Mouse (Mus musculus) heart, postnatal 0 days (tissue): ENCODE measurements around the gene Zfp385c. TPM values are rescaled to one million over a fixed set of nuclear protein-coding genes. Genes with fewer than 3 reads are reported as not detected.
A peak's percentile ranks its signal among the peaks of the same experiment; 100 is the strongest.

Source experiments
- ATAC-seq: fragments of 200-750 bp; cut with Nextera tagmentation; 2 replicates; pipeline ENCODE4 v1.8.0; 2017; ENCODE audit warnings: low read depth, moderate number of reproducible peaks, moderate library complexity; ENCODE audit not compliant: insufficient read depth
- DNase-seq: peaks from one replicate; pipeline ENCODE4 v3.0.0-alpha.2; 2016; ENCODE audit warnings: low spot score
- H3K27ac ChIP-seq: fragments of 300-500 bp; sonication (generic); 2 replicates; pipeline ENCODE4 v1.5.1; 2014; ENCODE audit warnings: low read depth, mild to moderate bottlenecking
- H3K27me3 ChIP-seq: fragments of 300-500 bp; sonication (generic); 2 replicates; pipeline ENCODE4 v1.6.1; 2014; ENCODE audit warnings: low read length, mixed read lengths; ENCODE audit not compliant: control insufficient read depth, insufficient read depth
- H3K36me3 ChIP-seq: fragments of 300-500 bp; sonication (generic); replicated peaks from 2 replicates; pipeline ENCODE4 v1.6.1; 2014; ENCODE audit warnings: low read length, mixed read lengths; ENCODE audit not compliant: control insufficient read depth, insufficient read depth
- H3K4me1 ChIP-seq: fragments of 300-500 bp; sonication (generic); 2 replicates; pipeline ENCODE4 v1.6.1; 2014; ENCODE audit warnings: antibody characterized with exemption; ENCODE audit not compliant: control insufficient read depth, insufficient read depth
- H3K4me2 ChIP-seq: fragments of 300-500 bp; sonication (generic); 2 replicates; pipeline ENCODE4 v1.6.1; 2014; ENCODE audit warnings: low read depth, mild to moderate bottlenecking, low read length, moderate library complexity
- H3K4me3 ChIP-seq: fragments of 300-500 bp; sonication (generic); 2 replicates; pipeline ENCODE4 v1.5.1; 2014; ENCODE audit warnings: low read depth, low read length
- H3K9ac ChIP-seq: fragments of 300-500 bp; sonication (generic); replicated peaks from 2 replicates; pipeline ENCODE4 v1.6.1; 2014; ENCODE audit warnings: low read depth, low read length, mixed read lengths
- H3K9me3 ChIP-seq: fragments of 300-500 bp; sonication (generic); replicated peaks from 2 replicates; pipeline ENCODE4 v1.6.1; 2016; ENCODE audit warnings: low read length; ENCODE audit not compliant: control insufficient read depth
- CTCF ChIP-seq: IDR thresholded peaks from 2 replicates; pipeline ENCODE4 v1.5.1; 2016; ENCODE audit warnings: antibody characterized with exemption, control low read depth, low read depth
- EP300 ChIP-seq: IDR thresholded peaks from 2 replicates; pipeline ENCODE4 v1.6.1; 2016; ENCODE audit warnings: antibody characterized with exemption, low read depth
- WGBS: fragments of 180-500 bp; shearing (Covaris S2); extraction: QIAGEN DNeasy Blood & Tissue Kit; methylation state at CpG from one replicate; pipeline ENCODE4 v1.1.7; 2014; 5-methylcytosine and 5-hydroxymethylcytosine counted together
- polyA plus RNA-seq: library from polyadenylated mRNA; unstranded; fragments of >200 nt; fragmentation: Nextera tagmentation; extraction: Ambion mirVana; gene quantifications from 2 replicates; pipeline ENCODE4 v1.2.1, GENCODE M21; 2015
- total RNA-seq: library from RNA; depleted of rRNA; stranded (reverse); fragments of >200 nt; gene quantifications from 2 replicates; pipeline ENCODE4 v1.2.3, GENCODE M21; 2014; ENCODE audit warnings: low replicate concordance; rRNA removed

The Zfp385c gene
- total RNA-seq: not detected in 2 replicates
- polyA plus RNA-seq: 0.25 and 0.40 TPM in 2 replicates

- peaks cover 19% of the 10 kb centered on the region for H3K27me3 ChIP-seq
- ATAC-seq: no peak
- 0 out of 2 replicates have a peak within 1 kb of the TSS, but pooled peaks have one; percentile 35 for H3K9ac ChIP-seq
- H3K9me3 ChIP-seq: no peaks in the 10 kb centered on the region
- peak within 1 kb of the TSS; percentile 36 for H3K4me3 ChIP-seq
- H3K27ac ChIP-seq: no peak within 1 kb of the TSS
- no peak for TF ChIP-seq EP300
- TF ChIP-seq CTCF: no peak
- no peak for DNase-seq
- no peaks in the 10 kb centered on the region for H3K36me3 ChIP-seq
- H3K4me1 ChIP-seq: peaks cover 6% of the 10 kb centered on the region
- peak within 1 kb of the TSS; percentile 66 for H3K4me2 ChIP-seq
- 1% methylated on average over 21 of the region's 23 CpGs for WGBS
These were observed at the start of gene Zfp385c for GRCm38 (mm10) chr11:100692164-100692616. Gene Zfp385c, minus strand, starts transcription at chr11:100692455.

- Histone ChIP-seq H3K9me3 (no peaks in the 10 kb centered on the region), H3K4me1 (peaks cover 11% of the 10 kb centered on the region), H3K27me3 (0 out of 2 replicates have a peak, but pooled peaks cover 4% of the 10 kb centered on the region), H3K4me2 (no peak overlapping the region), H3K9ac (no peak overlapping the region), H3K36me3 (no peaks in the 10 kb centered on the region), H3K4me3 (no peak overlapping the region), H3K27ac (no peak overlapping the region)
- TF ChIP-seq CTCF (no peak), EP300 (no peak)
- DNase-seq: no peak
- WGBS: 56% methylated on average over 6 of the region's 6 CpGs
- no peak for ATAC-seq
These were observed 49.1 kb upstream of the Zfp385c start for GRCm38 (mm10) chr11:100741348-100741747.

GRCm38 (mm10) chr11:100738749-100739148 is 46.5 kb upstream of the Zfp385c start:
- Histone ChIP-seq H3K9ac (peak overlapping the region; percentile 46; the same call in 1 of the 2 replicates), H3K36me3 (peaks cover 1% of the 10 kb centered on the region; the same call in 1 of the 2 replicates), H3K4me3 (peak overlapping the region; percentile 82), H3K4me1 (peaks cover 21% of the 10 kb centered on the region), H3K9me3 (no peaks in the 10 kb centered on the region), H3K27ac (no peak overlapping the region), H3K4me2 (peak overlapping the region; percentile 64), H3K27me3 (no peaks in the 10 kb centered on the region)
- no peak for ATAC-seq
- no peak for DNase-seq
- TF ChIP-seq CTCF: no peak
- no peak for TF ChIP-seq EP300
- WGBS: 18% methylated on average over 5 of the region's 5 CpGs

GRCm38 (mm10) chr11:100738066-100738604 is 45.9 kb upstream of the Zfp385c start, which contains the start of gene Rab5c:
Gene Rab5c, minus strand, starts transcription at chr11:100738215.
- H3K27me3 ChIP-seq: no peaks in the 10 kb centered on the region
- peaks cover 21% of the 10 kb centered on the region for H3K4me1 ChIP-seq
- DNase-seq: peak; percentile 99
- peak within 1 kb of the TSS; percentile 91 for H3K9ac ChIP-seq
- H3K36me3 ChIP-seq: peaks cover 7% of the 10 kb centered on the region; the same call in 1 of the 2 replicates
- TF ChIP-seq EP300: no peak
- no peak for TF ChIP-seq CTCF
- peak within 1 kb of the TSS; percentile 76 for H3K27ac ChIP-seq
- peak; percentile 99 for ATAC-seq
- no peaks in the 10 kb centered on the region for H3K9me3 ChIP-seq
- peak within 1 kb of the TSS; percentile 85 for H3K4me2 ChIP-seq
- under 1% methylated on average over 39 of the region's 39 CpGs for WGBS
- H3K4me3 ChIP-seq: peak within 1 kb of the TSS; percentile 82

GRCm38 (mm10) chr11:100737105-100737733 is 45.0 kb upstream of the Zfp385c start:
- Histone ChIP-seq H3K4me1 (peaks cover 21% of the 10 kb centered on the region), H3K27ac (peak overlapping the region; percentile 76), H3K9ac (peak overlapping the region; percentile 91), H3K4me3 (peak overlapping the region; percentile 82), H3K4me2 (peak overlapping the region; percentile 85), H3K27me3 (no peaks in the 10 kb centered on the region), H3K36me3 (peaks cover 15% of the 10 kb centered on the region), H3K9me3 (no peaks in the 10 kb centered on the region)
- under 1% methylated on average over 13 of the region's 13 CpGs for WGBS
- DNase-seq: no peak
- TF ChIP-seq CTCF: no peak
- TF ChIP-seq EP300: no peak
- no peak for ATAC-seq
